Mouse (Mus musculus): ENCODE measurements around the gene Slc12a3.

GRCm38 (mm10) chr8:94306989-94307513 is 21.9 kb upstream of the Slc12a3 start:
- TF ChIP-seq GATA1 (IDR thresholded peaks at IDR 0.05; ENCODE audit: borderline replicate concordance, low read length) (no peak), CTCF (IDR thresholded peaks at IDR 0.05; ENCODE audit: low read depth, low read length) (no peak), POLR2AphosphoS5 (IDR thresholded peaks at IDR 0.05; ENCODE audit: insufficient replicate concordance, low read depth, low read length) (no peak), GATA2 (IDR thresholded peaks at IDR 0.05; ENCODE audit: borderline replicate concordance, low read depth, low read length) (no peak)

Data from G1E (cell line).